Mouse (Mus musculus) liver, adult 2 months (tissue): ENCODE measurements at regions not wholly inside any gene's neighbourhood (a gene's known extent, or its start where the extent isn't known, plus 50 kb on each side); places are given as distances from the start of the nearest gene placed in this dataset.
"Not testable (repeated sequence)": the region's sequence is repeated elsewhere in the genome, so short reads cannot be mapped to it uniquely, and the experiment has no call there.

ENCODE experiments used
- DNase-seq: peaks from one replicate; pipeline ENCODE4 v3.0.0-alpha.2; 2011; ENCODE audit warnings: low read depth, low spot score; ENCODE audit errors: extremely low read depth
- H3K27ac ChIP-seq: fragments of 200-500 bp; replicated peaks from 2 replicates; pipeline ENCODE4 v1.5.1; 2012; ENCODE audit warnings: low read depth, mild to moderate bottlenecking, control low read depth, inconsistent platforms, low read length; ENCODE audit not compliant: insufficient read depth
- H3K27me3 ChIP-seq: fragments of 200-500 bp; 2 replicates; pipeline ENCODE4 v1.6.1; 2012; ENCODE audit warnings: mild to moderate bottlenecking, moderate library complexity, low read length, inconsistent platforms; ENCODE audit not compliant: control insufficient read depth, insufficient read depth
- H3K36me3 ChIP-seq: fragments of 200-500 bp; 2 replicates; pipeline ENCODE4 v1.6.1; 2012; ENCODE audit warnings: low read length, inconsistent platforms; ENCODE audit not compliant: control insufficient read depth, insufficient read depth
- H3K4me1 ChIP-seq: fragments of 200-500 bp; 2 replicates; pipeline ENCODE4 v1.6.1; 2011; ENCODE audit warnings: low read length; ENCODE audit not compliant: control insufficient read depth, insufficient read depth
- H3K4me3 ChIP-seq: fragments of 200-500 bp; 2 replicates; pipeline ENCODE4 v1.5.1; 2011; ENCODE audit warnings: low read depth, mild to moderate bottlenecking, control low read depth, low read length, moderate library complexity; ENCODE audit not compliant: insufficient read depth
- H3K79me2 ChIP-seq: fragments of 200-500 bp; 2 replicates; pipeline ENCODE4 v1.6.1; 2012; ENCODE audit warnings: inconsistent platforms, mild to moderate bottlenecking, low read length, moderate library complexity; ENCODE audit not compliant: control insufficient read depth, insufficient read depth
- H3K9ac ChIP-seq: fragments of 200-500 bp; 2 replicates; pipeline ENCODE4 v1.6.1; 2012; ENCODE audit warnings: low read depth, mild to moderate bottlenecking, control low read depth, inconsistent platforms, low read length
- CTCF ChIP-seq: fragments of 200-500 bp; IDR thresholded peaks from 2 replicates; pipeline ENCODE4 v1.5.1; 2011; ENCODE audit warnings: low read depth, low read length, control low read depth
- POLR2A ChIP-seq: fragments of 200-500 bp; IDR thresholded peaks from 2 replicates; pipeline ENCODE4 v1.6.1; 2011; ENCODE audit warnings: low read length, control low read depth; ENCODE audit not compliant: insufficient read depth; ENCODE audit errors: extremely low read depth
- WGBS: fragments of 180-500 bp; shearing (Covaris S2); methylation state at CpG from one replicate; pipeline ENCODE4 v1.1.7; 2018; 5-methylcytosine and 5-hydroxymethylcytosine counted together

- H3K36me3 ChIP-seq: no peaks in the 10 kb centered on the region
- no peaks in the 10 kb centered on the region for H3K79me2 ChIP-seq
- no peak overlapping the region for H3K27ac ChIP-seq
- H3K4me1 ChIP-seq: no peaks in the 10 kb centered on the region
- TF ChIP-seq CTCF (no peak), POLR2A (no peak)
- WGBS: 56% methylated on average over 9 of the region's 9 CpGs
- no peak for DNase-seq
- no peak overlapping the region for H3K9ac ChIP-seq
- H3K27me3 ChIP-seq: no peaks in the 10 kb centered on the region
- no peak overlapping the region for H3K4me3 ChIP-seq
These were observed 141.0 kb upstream of the Zfp746 start for GRCm38 (mm10) chr6:48227431-48227830.

GRCm38 (mm10) chr6:48224206-48224605 lies 137.8 kb upstream of the Zfp746 start:
- no peak for TF ChIP-seq CTCF
- TF ChIP-seq POLR2A: no peak
- Histone ChIP-seq H3K4me3 (no peak overlapping the region), H3K27me3 (no peaks in the 10 kb centered on the region), H3K36me3 (no peaks in the 10 kb centered on the region), H3K4me1 (no peaks in the 10 kb centered on the region), H3K27ac (no peak overlapping the region), H3K79me2 (no peaks in the 10 kb centered on the region), H3K9ac (no peak overlapping the region)
- no peak for DNase-seq
- whole genome bisulfite sequencing: 89% methylated on average over 4 of the region's 4 CpGs

GRCm38 (mm10) chr6:48222971-48223370 lies 136.6 kb upstream of the Zfp746 start:
- H3K4me1 ChIP-seq: no peaks in the 10 kb centered on the region
- H3K27me3 ChIP-seq: no peaks in the 10 kb centered on the region
- TF ChIP-seq CTCF: no peak
- no peak for TF ChIP-seq POLR2A
- H3K79me2 ChIP-seq: no peaks in the 10 kb centered on the region
- H3K9ac ChIP-seq: no peak overlapping the region
- H3K4me3 ChIP-seq: no peak overlapping the region
- no peaks in the 10 kb centered on the region for H3K36me3 ChIP-seq
- no peak overlapping the region for H3K27ac ChIP-seq
- DNase-seq: no peak

GRCm38 (mm10) chr6:48221806-48222205 lies 135.4 kb upstream of the Zfp746 start:
- not testable (repeated sequence) for H3K36me3 ChIP-seq, H3K27me3 ChIP-seq, H3K4me3 ChIP-seq, H3K27ac ChIP-seq, DNase-seq, H3K9ac ChIP-seq, H3K4me1 ChIP-seq, H3K79me2 ChIP-seq
- 63% methylated on average over 1 of the region's 1 CpGs for WGBS

GRCm38 (mm10) chr6:48215212-48215611 lies 128.8 kb upstream of the Zfp746 start:
- H3K36me3 ChIP-seq: no peaks in the 10 kb centered on the region
- no peak overlapping the region for H3K9ac ChIP-seq
- H3K79me2 ChIP-seq: no peaks in the 10 kb centered on the region
- WGBS: 72% methylated on average over 4 of the region's 4 CpGs
- no peak overlapping the region for H3K4me3 ChIP-seq
- H3K27me3 ChIP-seq: no peaks in the 10 kb centered on the region
- H3K4me1 ChIP-seq: no peaks in the 10 kb centered on the region
- DNase-seq: no peak
- TF ChIP-seq CTCF (no peak), POLR2A (no peak)
- no peak overlapping the region for H3K27ac ChIP-seq

GRCm38 (mm10) chr6:48209739-48210138 lies 123.3 kb upstream of the Zfp746 start:
- TF ChIP-seq POLR2A (no peak), CTCF (no peak)
- Histone ChIP-seq H3K27ac (no peak overlapping the region), H3K27me3 (no peaks in the 10 kb centered on the region), H3K79me2 (no peaks in the 10 kb centered on the region), H3K36me3 (no peaks in the 10 kb centered on the region), H3K4me3 (no peak overlapping the region), H3K4me1 (no peaks in the 10 kb centered on the region), H3K9ac (no peak overlapping the region)
- no peak for DNase-seq
- 88% methylated on average over 2 of the region's 2 CpGs for WGBS

- Histone ChIP-seq H3K9ac (no peak overlapping the region), H3K79me2 (no peaks in the 10 kb centered on the region), H3K36me3 (no peaks in the 10 kb centered on the region), H3K4me1 (no peaks in the 10 kb centered on the region), H3K27me3 (no peaks in the 10 kb centered on the region), H3K4me3 (no peak overlapping the region), H3K27ac (no peak overlapping the region)
- TF ChIP-seq POLR2A (no peak), CTCF (no peak)
- DNase-seq: no peak
- WGBS: 74% methylated on average over 2 of the region's 2 CpGs
These were observed 122.7 kb upstream of the Zfp746 start for GRCm38 (mm10) chr6:48209103-48209502.
